Mouse (Mus musculus) neural tube, embryonic 15.5 days (tissue): ENCODE results near the gene Rfxap. TPM values are rescaled to one million over a fixed set of nuclear protein-coding genes. Genes with fewer than 3 reads are reported as not detected.
A peak's percentile ranks its signal among the peaks of the same experiment; 100 is the strongest.

Experiments used
- ATAC-seq: fragments of 200-750 bp; cut with Nextera tagmentation; 2 replicates; pipeline ENCODE4 v1.8.0; 2017; ENCODE audit warnings: mild to moderate bottlenecking, moderate TSS enrichment, moderate library complexity; ENCODE audit not compliant: low FRiP score
- H3K27ac ChIP-seq: fragments of 300-500 bp; sonication (generic); replicated peaks from 2 replicates; pipeline ENCODE4 v1.5.1; 2015; ENCODE audit warnings: mild to moderate bottlenecking, inconsistent platforms
- H3K27me3 ChIP-seq: fragments of 300-500 bp; sonication (generic); replicated peaks from 2 replicates; pipeline ENCODE4 v1.6.1; 2015; ENCODE audit warnings: inconsistent platforms
- H3K36me3 ChIP-seq: fragments of 300-500 bp; sonication (generic); 2 replicates; pipeline ENCODE4 v1.6.1; 2015; ENCODE audit warnings: inconsistent platforms
- H3K4me1 ChIP-seq: fragments of 300-500 bp; sonication (generic); 2 replicates; pipeline ENCODE4 v1.6.1; 2015; ENCODE audit warnings: inconsistent platforms
- H3K4me2 ChIP-seq: fragments of 300-500 bp; sonication (generic); 2 replicates; pipeline ENCODE4 v1.6.1; 2015; ENCODE audit warnings: inconsistent platforms, mild to moderate bottlenecking, moderate library complexity
- H3K4me3 ChIP-seq: fragments of 300-500 bp; sonication (generic); replicated peaks from 2 replicates; pipeline ENCODE4 v1.5.1; 2015; ENCODE audit warnings: mild to moderate bottlenecking, inconsistent platforms
- H3K9ac ChIP-seq: fragments of 300-500 bp; sonication (generic); replicated peaks from 2 replicates; pipeline ENCODE4 v1.6.1; 2015; ENCODE audit warnings: mild to moderate bottlenecking, inconsistent platforms
- H3K9me3 ChIP-seq: fragments of 300-500 bp; sonication (generic); replicated peaks from 2 replicates; pipeline ENCODE4 v1.6.1; 2016; ENCODE audit warnings: inconsistent platforms
- WGBS: fragments of 180-500 bp; shearing (Covaris S2); methylation state at CpG from one replicate; pipeline ENCODE4 v1.1.7; 2015; ENCODE audit warnings: mixed read lengths; 5-methylcytosine and 5-hydroxymethylcytosine counted together
- polyA plus RNA-seq: library from polyadenylated mRNA; unstranded; fragments of >200 nt; fragmentation: Nextera tagmentation; extraction: Ambion mirVana; gene quantifications from 2 replicates; pipeline ENCODE4 v1.2.1, GENCODE M21; 2015

Rfxap gene
- polyA plus RNA-seq = 43.4 and 44.2 TPM in 2 replicates

DNA sequence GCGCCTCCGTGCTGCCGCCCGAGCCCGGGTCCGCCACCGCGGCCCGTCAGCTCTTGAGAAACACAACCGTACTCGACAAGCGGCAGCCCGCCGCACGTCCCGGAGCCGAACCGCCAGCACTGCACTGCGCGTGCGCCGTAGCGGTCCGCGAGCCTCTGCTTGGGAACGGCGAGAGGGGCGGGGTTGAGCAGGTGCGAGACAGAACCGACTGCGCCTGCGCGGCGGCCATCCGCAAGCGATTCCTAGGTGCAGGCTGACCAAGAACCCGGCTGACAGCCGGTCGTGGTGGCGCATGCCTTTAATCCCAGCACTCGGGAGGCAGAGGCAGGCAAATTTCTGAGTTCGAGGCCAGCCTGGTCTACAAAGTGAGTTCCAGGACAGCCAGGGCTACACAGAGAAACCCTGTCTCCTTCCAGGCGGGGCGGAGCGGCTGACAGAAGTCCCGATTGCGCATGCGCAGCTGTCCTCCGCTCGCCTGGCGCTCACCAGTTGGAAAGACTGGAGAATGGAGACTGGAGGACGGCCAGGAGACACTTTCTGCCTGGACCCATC is at the start of gene Rfxap:
Rfxap (minus strand) TSS at position 126 of the 552 bp plus-strand sequence.
- Histone ChIP-seq H3K27ac (peak within 1 kb of the TSS; percentile 97), H3K9me3 (no peaks in the 10 kb centered on the region), H3K36me3 (peaks cover 16% of the 10 kb centered on the region), H3K4me3 (peak within 1 kb of the TSS; percentile 89), H3K27me3 (no peaks in the 10 kb centered on the region), H3K4me2 (peak within 1 kb of the TSS; percentile 89), H3K9ac (peak within 1 kb of the TSS; percentile 99), H3K4me1 (peaks cover 26% of the 10 kb centered on the region)
- ATAC-seq = peak; percentile 96
- under 1% methylated on average over 50 of the region's 52 CpGs for WGBS

DNA sequence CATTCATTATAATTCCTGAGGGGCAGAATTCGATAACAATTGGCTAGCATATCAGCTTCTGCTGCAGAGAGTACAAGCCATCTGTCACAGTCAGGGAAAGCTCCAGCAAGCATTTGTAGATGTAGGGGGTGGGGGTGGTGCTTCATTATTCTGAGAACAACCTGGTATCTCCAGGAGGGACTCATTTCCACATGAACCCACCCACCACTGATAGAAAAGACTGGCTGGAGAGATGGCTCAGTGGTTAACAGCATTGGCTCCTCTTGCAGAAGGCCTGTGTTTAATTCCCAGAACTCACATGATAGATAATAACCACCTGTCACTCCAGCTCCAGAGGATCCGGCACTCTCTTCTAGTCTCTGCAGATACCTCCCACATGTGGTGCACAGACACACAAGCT is 27.8 kb upstream of the Rfxap start:
- no peaks in the 10 kb centered on the region for H3K9me3 ChIP-seq
- 43% methylated on average over 2 of the region's 2 CpGs for WGBS
- no peak overlapping the region for H3K4me3 ChIP-seq
- no peak overlapping the region for H3K4me2 ChIP-seq
- no peaks in the 10 kb centered on the region for H3K36me3 ChIP-seq
- no peaks in the 10 kb centered on the region for H3K27me3 ChIP-seq
- no peak for ATAC-seq
- no peak overlapping the region for H3K27ac ChIP-seq
- no peak overlapping the region for H3K9ac ChIP-seq
- no peaks in the 10 kb centered on the region for H3K4me1 ChIP-seq

DNA sequence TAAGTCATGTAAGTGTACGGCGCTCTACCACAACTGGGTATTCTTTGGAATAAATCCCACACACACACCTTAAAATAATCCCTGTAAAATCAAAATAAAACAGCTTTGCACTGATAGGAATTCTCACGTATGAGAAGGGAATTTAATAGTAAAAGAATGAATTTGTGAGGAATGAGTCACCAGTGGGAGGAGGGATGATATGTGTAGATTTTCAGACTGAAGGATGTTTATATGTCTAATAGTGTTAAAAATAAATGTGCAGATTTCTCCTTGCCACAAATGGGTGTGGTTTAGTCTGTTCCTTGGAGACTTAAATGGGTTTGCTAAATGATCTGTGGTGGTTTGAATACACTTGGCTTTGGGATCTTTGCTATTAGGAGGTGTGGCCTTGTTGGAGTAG is 24.9 kb upstream of the Rfxap start:
- H3K4me3 ChIP-seq = no peak overlapping the region
- H3K4me2 ChIP-seq = no peak overlapping the region
- no peak for ATAC-seq
- H3K36me3 ChIP-seq = no peaks in the 10 kb centered on the region
- no peaks in the 10 kb centered on the region for H3K27me3 ChIP-seq
- H3K4me1 ChIP-seq = no peaks in the 10 kb centered on the region
- WGBS = 90% methylated on average over 3 of the region's 3 CpGs
- H3K27ac ChIP-seq = no peak overlapping the region
- no peaks in the 10 kb centered on the region for H3K9me3 ChIP-seq
- H3K9ac ChIP-seq = no peak overlapping the region

DNA sequence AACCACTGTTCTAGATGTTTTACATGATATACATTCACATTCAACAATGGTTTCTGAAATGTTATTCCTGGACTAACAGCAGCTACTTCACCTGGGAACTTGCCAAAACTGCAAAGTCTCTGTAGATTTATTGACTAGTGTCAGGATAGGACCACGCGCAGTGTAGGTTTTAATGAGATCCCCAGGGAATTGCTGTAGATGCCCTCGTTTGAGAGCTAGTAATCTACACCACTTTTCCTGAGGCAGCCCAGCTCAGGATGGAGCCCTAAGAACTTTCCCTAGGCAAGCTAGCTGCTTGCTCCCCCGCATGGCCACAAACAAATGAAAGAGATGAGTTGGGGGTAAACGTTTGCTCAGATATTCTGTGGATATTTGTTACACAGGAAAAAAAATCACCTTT is 14.9 kb upstream of the Rfxap start:
- Histone ChIP-seq H3K36me3 (no peaks in the 10 kb centered on the region), H3K9me3 (no peaks in the 10 kb centered on the region), H3K4me1 (no peaks in the 10 kb centered on the region), H3K27ac (no peak overlapping the region), H3K4me2 (no peak overlapping the region), H3K4me3 (no peak overlapping the region), H3K27me3 (no peaks in the 10 kb centered on the region), H3K9ac (no peak overlapping the region)
- ATAC-seq = no peak
- 58% methylated on average over 5 of the region's 5 CpGs for WGBS

DNA sequence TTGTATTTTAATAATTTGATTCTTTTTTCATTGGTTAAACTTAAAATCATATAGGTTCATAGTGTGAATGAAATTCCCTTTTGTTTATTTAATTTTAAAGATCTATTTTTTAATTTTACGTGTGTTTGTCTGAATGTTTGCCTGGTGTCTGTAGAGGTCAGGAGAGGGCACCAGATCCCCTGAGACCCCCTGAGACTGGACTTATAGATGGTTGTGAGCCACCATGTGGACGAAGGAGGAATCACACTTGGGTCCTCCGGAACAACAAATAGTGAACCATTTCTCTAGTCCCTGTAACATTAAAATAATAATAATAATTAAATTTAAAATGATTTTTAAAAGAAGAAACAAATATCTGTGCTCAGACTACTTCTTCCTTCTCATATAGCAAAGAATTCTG is 7.7 kb upstream of the Rfxap start:
- H3K27ac ChIP-seq = no peak overlapping the region
- no peaks in the 10 kb centered on the region for H3K36me3 ChIP-seq
- no peak overlapping the region for H3K4me2 ChIP-seq
- H3K4me1 ChIP-seq = no peaks in the 10 kb centered on the region
- no peak overlapping the region for H3K4me3 ChIP-seq
- H3K9me3 ChIP-seq = no peaks in the 10 kb centered on the region
- no peak for ATAC-seq
- no peaks in the 10 kb centered on the region for H3K27me3 ChIP-seq
- WGBS = 30% methylated on average over 3 of the region's 3 CpGs
- H3K9ac ChIP-seq = no peak overlapping the region

DNA sequence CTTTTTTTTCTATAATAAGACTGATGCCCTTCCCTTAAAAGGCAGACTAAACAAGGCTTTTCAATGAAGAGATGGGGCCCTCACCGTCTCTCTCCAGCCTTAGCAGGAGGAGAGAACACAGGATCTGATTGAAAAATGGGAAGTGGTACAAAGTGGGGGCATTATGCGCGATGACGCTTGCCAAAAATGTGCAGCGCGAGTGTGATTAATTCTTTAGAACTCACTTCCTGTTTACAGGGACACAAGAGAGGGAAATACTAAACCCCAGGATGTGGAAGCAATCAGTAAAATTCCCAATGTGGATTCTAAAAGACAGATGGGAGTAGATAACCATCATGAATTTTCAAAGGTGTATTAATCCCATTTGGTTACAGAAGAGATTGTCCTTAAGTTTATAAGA is 7.0 kb upstream of the Rfxap start:
- Histone ChIP-seq H3K9me3 (no peaks in the 10 kb centered on the region), H3K4me2 (no peak overlapping the region), H3K27ac (no peak overlapping the region), H3K4me1 (no peaks in the 10 kb centered on the region), H3K9ac (no peak overlapping the region), H3K4me3 (no peak overlapping the region), H3K36me3 (no peaks in the 10 kb centered on the region), H3K27me3 (no peaks in the 10 kb centered on the region)
- 75% methylated on average over 6 of the region's 6 CpGs for WGBS
- ATAC-seq = no peak

DNA sequence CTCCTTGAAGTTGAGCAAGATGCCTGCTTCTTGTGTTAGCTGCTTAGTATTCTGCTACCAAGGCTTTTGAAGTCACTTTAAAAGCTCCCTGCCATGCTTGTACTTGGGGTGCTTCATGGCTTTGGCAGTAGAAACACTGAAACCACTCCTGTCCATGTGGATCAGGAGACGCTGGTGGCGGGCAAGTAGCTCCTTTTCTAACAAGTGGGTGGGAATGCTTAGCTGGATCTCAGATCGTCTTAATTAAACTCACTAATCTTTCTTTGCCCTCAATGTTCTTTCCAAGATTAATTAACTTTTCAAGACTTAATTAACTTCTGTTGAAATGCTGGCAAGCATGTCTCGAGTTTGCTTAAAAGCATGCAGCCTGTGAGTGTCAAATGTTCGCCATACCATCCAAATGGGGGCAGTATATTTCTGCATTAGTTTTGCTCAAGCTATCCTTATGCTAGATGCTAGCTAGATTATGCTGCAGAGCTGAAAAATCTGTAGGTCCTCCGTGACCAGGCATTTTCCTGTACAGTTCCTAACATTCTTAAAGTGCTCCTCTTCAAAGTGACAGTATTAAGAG is 5.9 kb upstream of the Rfxap start:
- ATAC-seq = peak; percentile 65
- no peaks in the 10 kb centered on the region for H3K4me1 ChIP-seq
- no peaks in the 10 kb centered on the region for H3K9me3 ChIP-seq
- H3K4me3 ChIP-seq = no peak overlapping the region
- H3K9ac ChIP-seq = no peak overlapping the region
- H3K36me3 ChIP-seq = no peaks in the 10 kb centered on the region
- H3K4me2 ChIP-seq = no peak overlapping the region
- no peak overlapping the region for H3K27ac ChIP-seq
- no peaks in the 10 kb centered on the region for H3K27me3 ChIP-seq
- WGBS = 59% methylated on average over 6 of the region's 6 CpGs

DNA sequence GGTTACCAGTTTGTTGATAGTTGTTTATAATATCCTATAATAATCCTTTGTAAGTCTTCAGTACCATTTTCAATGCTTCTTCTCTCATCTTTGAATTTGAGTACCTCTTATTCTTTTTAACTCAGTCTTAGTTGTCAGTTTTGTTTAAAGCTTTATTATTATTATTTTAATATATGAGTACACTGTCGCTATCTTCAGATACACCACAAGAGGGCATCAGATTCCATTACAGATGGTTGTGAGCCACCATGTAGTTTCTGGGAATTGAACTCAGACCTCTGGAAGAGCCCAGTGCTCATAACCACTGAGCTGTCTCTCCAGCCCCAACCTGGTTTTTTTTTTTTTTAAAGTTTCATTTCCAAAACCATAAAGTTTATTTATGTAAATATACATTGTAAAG is 4.0 kb upstream of the Rfxap start:
- H3K27me3 ChIP-seq = no peaks in the 10 kb centered on the region
- 63% methylated on average over 1 of the region's 1 CpGs for WGBS

DNA sequence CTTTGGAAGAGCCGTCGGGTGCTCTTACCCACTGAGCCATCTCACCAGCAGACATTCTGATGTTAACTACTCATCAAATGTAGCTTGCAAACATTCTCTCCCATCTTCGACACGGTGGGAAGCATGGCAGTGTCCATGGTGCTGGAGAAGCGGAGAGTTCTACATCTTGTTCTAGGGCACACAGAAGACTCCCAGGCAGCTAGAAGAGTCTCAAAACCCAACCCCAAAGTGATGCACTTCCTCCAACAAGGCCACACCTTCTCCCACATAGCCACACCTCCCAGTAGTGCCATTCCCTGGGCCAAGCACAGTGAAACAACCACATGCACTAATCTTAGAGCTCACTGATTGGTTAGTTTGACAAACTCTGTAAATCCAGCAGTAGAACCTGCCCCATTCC is 1.5 kb upstream of the Rfxap start:
- H3K4me1 ChIP-seq = peaks cover 26% of the 10 kb centered on the region
- no peak overlapping the region for H3K4me2 ChIP-seq
- no peak for ATAC-seq
- no peak overlapping the region for H3K4me3 ChIP-seq
- peaks cover 4% of the 10 kb centered on the region for H3K36me3 ChIP-seq
- no peak overlapping the region for H3K27ac ChIP-seq
- no peaks in the 10 kb centered on the region for H3K27me3 ChIP-seq
- WGBS = 68% methylated on average over 5 of the region's 5 CpGs
- no peaks in the 10 kb centered on the region for H3K9me3 ChIP-seq
- H3K9ac ChIP-seq = no peak overlapping the region

More for the DNA sequence above, 4.0 kb upstream of the Rfxap start:
- Histone ChIP-seq H3K27ac (no peak overlapping the region), H3K9me3 (no peaks in the 10 kb centered on the region), H3K4me1 (peaks cover 10% of the 10 kb centered on the region), H3K36me3 (no peaks in the 10 kb centered on the region), H3K4me3 (no peak overlapping the region), H3K4me2 (no peak overlapping the region), H3K9ac (no peak overlapping the region)
- no peak for ATAC-seq

DNA sequence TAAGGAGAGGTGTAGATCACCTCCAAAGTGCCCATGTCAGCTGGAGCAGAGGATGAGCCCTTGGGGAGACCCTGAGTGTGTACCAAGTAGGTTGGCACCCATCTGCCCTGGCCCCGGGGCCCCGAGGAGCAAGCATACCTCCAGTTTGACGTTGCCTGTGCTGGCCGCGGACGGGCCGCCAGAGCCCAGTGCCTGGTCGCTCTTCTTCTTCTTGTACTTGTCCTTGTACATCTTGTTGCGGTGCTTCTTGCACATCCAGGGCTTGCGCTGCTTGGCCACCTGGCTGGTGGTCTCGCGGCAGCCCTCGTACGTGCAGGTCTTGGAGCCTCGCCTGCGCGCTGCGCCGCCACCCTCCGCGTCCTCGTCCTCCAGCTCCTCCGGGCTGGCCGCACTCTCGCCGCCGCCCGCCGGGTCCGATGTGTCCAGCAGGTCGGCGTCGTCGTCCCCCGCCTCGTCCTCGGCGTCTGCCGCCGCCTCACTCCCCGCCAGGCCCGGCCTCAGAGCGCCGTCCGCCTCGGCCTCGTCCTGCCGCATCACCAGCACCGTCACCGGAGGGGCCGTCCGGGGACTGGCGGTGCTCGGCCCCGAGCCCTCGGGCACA is 430 bp downstream of the Rfxap start:
- Histone ChIP-seq H3K4me2 (peak overlapping the region; percentile 89), H3K9ac (peak overlapping the region; percentile 99), H3K36me3 (peaks cover 16% of the 10 kb centered on the region), H3K4me3 (peak overlapping the region; percentile 89), H3K9me3 (no peaks in the 10 kb centered on the region), H3K27ac (peak overlapping the region; percentile 97), H3K27me3 (no peaks in the 10 kb centered on the region), H3K4me1 (peaks cover 26% of the 10 kb centered on the region)
- ATAC-seq = peak; percentile 71
- under 1% methylated on average over 51 of the region's 56 CpGs for WGBS

DNA sequence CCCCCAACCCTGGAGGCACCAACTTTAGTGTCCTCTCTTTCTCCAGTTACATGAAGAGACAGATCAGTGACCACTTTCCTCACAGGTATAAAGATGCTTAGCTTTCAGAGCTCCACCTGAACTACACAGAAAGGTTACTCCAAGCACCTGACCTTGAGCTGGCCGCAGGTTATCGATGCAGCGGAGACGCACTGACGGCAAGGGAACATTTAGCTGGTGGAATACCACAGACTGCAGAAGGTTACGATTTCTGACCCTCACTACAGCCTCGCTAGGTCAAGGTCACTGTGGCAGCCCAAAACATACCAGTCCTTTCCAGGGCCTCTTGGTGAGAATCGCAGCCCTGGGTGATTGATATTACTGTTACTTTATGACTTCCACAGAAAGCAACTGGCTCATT is 3.9 kb downstream of the Rfxap start:
- Histone ChIP-seq H3K27ac (no peak overlapping the region), H3K4me3 (no peak overlapping the region), H3K4me1 (peaks cover 26% of the 10 kb centered on the region), H3K9me3 (no peaks in the 10 kb centered on the region), H3K27me3 (no peaks in the 10 kb centered on the region), H3K9ac (no peak overlapping the region), H3K36me3 (peaks cover 16% of the 10 kb centered on the region), H3K4me2 (no peak overlapping the region)
- no peak for ATAC-seq
- whole genome bisulfite sequencing = 95% methylated on average over 8 of the region's 8 CpGs

DNA sequence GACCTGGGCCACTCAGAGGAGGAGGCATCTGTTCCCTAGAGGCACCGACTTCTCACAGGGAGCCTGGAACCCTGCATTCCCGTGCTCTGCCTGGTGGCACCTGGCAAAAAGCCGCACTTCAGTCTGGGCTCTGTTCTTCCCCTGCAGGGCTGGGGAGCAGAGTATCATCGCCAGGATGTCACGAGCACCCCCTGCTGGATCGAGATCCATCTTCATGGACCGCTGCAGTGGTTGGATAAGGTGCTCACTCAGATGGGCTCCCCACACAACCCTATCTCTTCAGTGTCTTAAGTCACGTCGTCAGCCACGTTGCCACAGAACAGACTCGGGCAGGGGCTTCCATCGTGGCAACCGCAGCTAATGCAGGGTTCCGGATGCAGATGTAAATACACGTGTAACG is 10.4 kb downstream of the Rfxap start:
- Histone ChIP-seq H3K27me3 (no peaks in the 10 kb centered on the region), H3K4me1 (no peaks in the 10 kb centered on the region), H3K36me3 (no peaks in the 10 kb centered on the region), H3K4me2 (no peak overlapping the region), H3K27ac (no peak overlapping the region), H3K4me3 (no peak overlapping the region), H3K9ac (no peak overlapping the region), H3K9me3 (no peaks in the 10 kb centered on the region)
- whole genome bisulfite sequencing = 38% methylated on average over 16 of the region's 16 CpGs
- peak; percentile 75 for ATAC-seq
